Mouse (Mus musculus): ENCODE data around the gene Bmp2. TPM values are rescaled to one million over a fixed set of nuclear protein-coding genes. Genes with fewer than 3 reads are reported as not detected.
A peak's percentile ranks its signal among the peaks of the same experiment; 100 is the strongest.

Bmp2 gene
- polyA plus RNA-seq, 1 experiment: 0.42 TPM

- H3K27ac ChIP-seq (ENCODE audit: control insufficient read depth, insufficient read depth, low read depth, low read length, poor library complexity): no peak overlapping the region; the same call in 1 of the 2 replicates
- TF ChIP-seq CTCF (IDR thresholded peaks at IDR 0.05; ENCODE audit: control insufficient read depth, insufficient read depth, low read length) (no peak), POLR2A (IDR thresholded peaks at IDR 0.05; ENCODE audit: borderline replicate concordance, control insufficient read depth, low read depth, low read length) (no peak)
- H3K4me1 ChIP-seq (ENCODE audit: control insufficient read depth, insufficient read depth, low read length): no peaks in the 10 kb centered on the region
- peak overlapping the region; percentile 0 for H3K4me3 ChIP-seq (replicated peaks; ENCODE audit: control insufficient read depth, low read depth, low read length)
- 4% methylated on average over 48 of the region's 48 CpGs for WGBS
Observed at GRCm38 (mm10) chr2:133552842-133553465, 995 bp downstream of the Bmp2 start.

- H3K4me1 ChIP-seq (ENCODE audit: control insufficient read depth, insufficient read depth, low read length): no peaks in the 10 kb centered on the region
- TF ChIP-seq CTCF (IDR thresholded peaks at IDR 0.05; ENCODE audit: control insufficient read depth, insufficient read depth, low read length) (no peak), POLR2A (IDR thresholded peaks at IDR 0.05; ENCODE audit: borderline replicate concordance, control insufficient read depth, low read depth, low read length) (no peak)
- H3K4me3 ChIP-seq (replicated peaks; ENCODE audit: control insufficient read depth, low read depth, low read length): no peak overlapping the region
- 38% methylated on average over 9 of the region's 9 CpGs for WGBS
- no peak overlapping the region for H3K27ac ChIP-seq (ENCODE audit: control insufficient read depth, insufficient read depth, low read depth, low read length, poor library complexity)
Observed at GRCm38 (mm10) chr2:133553911-133554285, 1.9 kb downstream of the Bmp2 start.

GRCm38 (mm10) chr2:133554286-133555021, 2.5 kb downstream of the Bmp2 start:
- Histone ChIP-seq H3K27ac (ENCODE audit: control insufficient read depth, insufficient read depth, low read depth, low read length, poor library complexity) (no peak overlapping the region; the same call in 1 of the 2 replicates), H3K4me3 (replicated peaks; ENCODE audit: control insufficient read depth, low read depth, low read length) (no peak overlapping the region), H3K4me1 (ENCODE audit: control insufficient read depth, insufficient read depth, low read length) (no peaks in the 10 kb centered on the region)
- 3% methylated on average over 55 of the region's 55 CpGs for whole genome bisulfite sequencing
- TF ChIP-seq CTCF (IDR thresholded peaks at IDR 0.05; ENCODE audit: control insufficient read depth, insufficient read depth, low read length) (no peak), POLR2A (IDR thresholded peaks at IDR 0.05; ENCODE audit: borderline replicate concordance, control insufficient read depth, low read depth, low read length) (no peak)

DNA sequence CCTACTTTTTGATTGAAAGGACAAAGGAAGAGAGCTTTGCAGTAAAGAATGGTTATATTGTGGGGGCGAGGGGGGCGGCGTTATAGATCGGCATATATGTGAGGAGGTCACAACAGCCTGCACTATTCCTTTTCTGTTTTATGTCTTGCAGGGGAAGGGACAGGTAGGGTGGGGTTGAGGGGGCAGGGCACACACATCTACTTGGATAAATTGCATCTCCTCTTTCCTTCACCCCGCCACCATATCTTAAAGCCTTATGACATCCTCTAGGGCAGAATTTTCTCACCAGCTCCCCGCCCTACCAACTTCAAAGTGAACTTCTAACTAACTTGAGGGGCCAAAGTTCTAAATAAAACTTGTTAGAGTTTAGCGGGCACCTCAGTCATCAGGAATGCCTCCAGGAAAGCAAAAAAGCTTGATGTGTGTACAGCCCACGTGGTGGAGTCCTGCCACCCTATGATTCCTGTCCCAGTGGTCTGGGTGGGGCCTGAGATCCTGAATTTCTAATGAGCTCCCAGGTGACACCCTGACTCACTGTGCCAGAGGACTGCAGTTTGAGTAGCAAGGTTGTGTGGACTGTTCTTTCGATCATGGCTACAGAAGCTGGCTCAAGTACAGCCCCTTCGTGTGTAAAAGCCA, 12.4 kb downstream of the Bmp2 start:
- WGBS: 81% methylated on average over 10 of the region's 10 CpGs
- no peaks in the 10 kb centered on the region for H3K4me1 ChIP-seq (ENCODE audit: control insufficient read depth, insufficient read depth, low read length)
- H3K4me3 ChIP-seq (replicated peaks; ENCODE audit: control insufficient read depth, low read depth, low read length): no peak overlapping the region
- TF ChIP-seq CTCF (IDR thresholded peaks at IDR 0.05; ENCODE audit: control insufficient read depth, insufficient read depth, low read length): no peak
- TF ChIP-seq POLR2A (IDR thresholded peaks at IDR 0.05; ENCODE audit: borderline replicate concordance, control insufficient read depth, low read depth, low read length): no peak
- H3K27ac ChIP-seq (ENCODE audit: control insufficient read depth, insufficient read depth, low read depth, low read length, poor library complexity): no peak overlapping the region

DNA sequence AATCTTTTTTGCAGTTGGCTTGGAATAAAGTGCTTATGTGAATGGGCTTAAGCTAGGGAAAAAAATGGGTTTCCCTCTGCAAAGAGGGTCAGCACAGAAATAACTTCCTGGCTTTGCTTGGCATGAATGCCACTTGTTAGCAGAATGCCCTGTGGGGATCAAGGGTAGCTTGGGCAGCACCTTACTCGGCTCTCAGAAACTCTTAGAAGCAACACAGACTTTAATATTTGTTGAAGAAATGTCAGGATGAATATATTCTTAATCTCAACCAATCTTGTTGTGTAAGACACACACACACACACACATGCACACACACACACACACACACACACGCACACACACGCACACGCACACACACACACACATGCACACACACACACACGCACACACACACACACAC, 13.5 kb downstream of the Bmp2 start:
- Histone ChIP-seq H3K4me1 (ENCODE audit: control insufficient read depth, insufficient read depth, low read length) (no peaks in the 10 kb centered on the region), H3K4me3 (replicated peaks; ENCODE audit: control insufficient read depth, low read depth, low read length) (no peak overlapping the region), H3K27ac (ENCODE audit: control insufficient read depth, insufficient read depth, low read depth, low read length, poor library complexity) (no peak overlapping the region)
- WGBS: 79% methylated on average over 5 of the region's 5 CpGs
- no peak for TF ChIP-seq POLR2A (IDR thresholded peaks at IDR 0.05; ENCODE audit: borderline replicate concordance, control insufficient read depth, low read depth, low read length)
- TF ChIP-seq CTCF (IDR thresholded peaks at IDR 0.05; ENCODE audit: control insufficient read depth, insufficient read depth, low read length): no peak

GRCm38 (mm10) chr2:133565995-133566710, 14.2 kb downstream of the Bmp2 start:
- no peaks in the 10 kb centered on the region for H3K4me1 ChIP-seq (ENCODE audit: control insufficient read depth, insufficient read depth, low read length)
- 57% methylated on average over 14 of the region's 14 CpGs for WGBS

GRCm38 (mm10) chr2:133591562-133592255, 39.8 kb downstream of the Bmp2 start:
- TF ChIP-seq CTCF (IDR thresholded peaks at IDR 0.05; ENCODE audit: control insufficient read depth, insufficient read depth, low read length): no peak
- TF ChIP-seq POLR2A (IDR thresholded peaks at IDR 0.05; ENCODE audit: borderline replicate concordance, control insufficient read depth, low read depth, low read length): no peak
- no peak overlapping the region for H3K4me3 ChIP-seq (replicated peaks; ENCODE audit: control insufficient read depth, low read depth, low read length)
- WGBS: 70% methylated on average over 12 of the region's 12 CpGs
- no peaks in the 10 kb centered on the region for H3K4me1 ChIP-seq (ENCODE audit: control insufficient read depth, insufficient read depth, low read length)
- no peak overlapping the region for H3K27ac ChIP-seq (ENCODE audit: control insufficient read depth, insufficient read depth, low read depth, low read length, poor library complexity)

More at GRCm38 (mm10) chr2:133565995-133566710, 14.2 kb downstream of the Bmp2 start:
- H3K4me3 ChIP-seq (replicated peaks; ENCODE audit: control insufficient read depth, low read depth, low read length): no peak overlapping the region
- no peak overlapping the region for H3K27ac ChIP-seq (ENCODE audit: control insufficient read depth, insufficient read depth, low read depth, low read length, poor library complexity)
- TF ChIP-seq POLR2A (IDR thresholded peaks at IDR 0.05; ENCODE audit: borderline replicate concordance, control insufficient read depth, low read depth, low read length) (no peak), CTCF (IDR thresholded peaks at IDR 0.05; ENCODE audit: control insufficient read depth, insufficient read depth, low read length) (no peak)

Data from bone marrow, adult 2 months (tissue).